Mouse (Mus musculus) cerebellum, adult 2 months (tissue): ENCODE measurements around the gene Klhl7.

ENCODE experiments used
- CTCF ChIP-seq: fragments of 200-500 bp; IDR thresholded peaks from 2 replicates; pipeline ENCODE4 v1.5.1; 2011; ENCODE audit warnings: low read depth, mild to moderate bottlenecking, control low read depth, low read length, moderate library complexity, borderline replicate concordance; ENCODE audit not compliant: insufficient read depth
- POLR2A ChIP-seq: fragments of 200-500 bp; IDR thresholded peaks from 2 replicates; pipeline ENCODE4 v1.6.1; 2011; ENCODE audit warnings: low read length, control low read depth, borderline replicate concordance; ENCODE audit not compliant: insufficient read depth

DNA sequence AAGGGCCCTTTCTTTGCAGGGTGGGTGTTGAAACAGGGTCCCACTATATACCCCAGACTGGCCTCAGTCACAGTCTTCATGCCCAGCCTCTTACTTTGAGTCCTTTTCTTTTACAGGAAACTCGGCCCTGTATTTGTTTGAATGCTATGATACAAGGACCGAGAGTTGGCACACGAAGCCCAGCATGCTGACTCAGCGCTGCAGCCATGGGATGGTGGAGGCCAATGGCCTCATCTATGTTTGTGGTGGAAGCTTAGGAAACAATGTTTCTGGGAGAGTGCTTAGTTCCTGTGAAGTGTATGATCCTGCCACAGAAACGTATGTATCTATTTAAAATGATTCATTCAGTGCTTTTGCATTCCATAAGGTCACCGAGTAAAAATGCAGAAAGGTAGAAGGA is 56.4 kb downstream of the Klhl7 start:
- TF ChIP-seq CTCF (no peak), POLR2A (no peak)
